Mouse (Mus musculus) c-Kit-negative CD71-positive TER-119-positive erythroid progenitor cells, embryonic 14.5 days (primary cell): Measurements from ENCODE around the gene Trim5.
A peak's percentile ranks its signal among the peaks of the same experiment; 100 is the strongest.
"Not testable (repeated sequence)": the region's sequence is repeated elsewhere in the genome, so short reads cannot be mapped to it uniquely, and the experiment has no call there.

Source experiments
- DNase-seq: peaks from one replicate; pipeline ENCODE4 v3.0.0-alpha.2; 2013; ENCODE audit warnings: low read depth, low spot score

Trim5 gene

DNA sequence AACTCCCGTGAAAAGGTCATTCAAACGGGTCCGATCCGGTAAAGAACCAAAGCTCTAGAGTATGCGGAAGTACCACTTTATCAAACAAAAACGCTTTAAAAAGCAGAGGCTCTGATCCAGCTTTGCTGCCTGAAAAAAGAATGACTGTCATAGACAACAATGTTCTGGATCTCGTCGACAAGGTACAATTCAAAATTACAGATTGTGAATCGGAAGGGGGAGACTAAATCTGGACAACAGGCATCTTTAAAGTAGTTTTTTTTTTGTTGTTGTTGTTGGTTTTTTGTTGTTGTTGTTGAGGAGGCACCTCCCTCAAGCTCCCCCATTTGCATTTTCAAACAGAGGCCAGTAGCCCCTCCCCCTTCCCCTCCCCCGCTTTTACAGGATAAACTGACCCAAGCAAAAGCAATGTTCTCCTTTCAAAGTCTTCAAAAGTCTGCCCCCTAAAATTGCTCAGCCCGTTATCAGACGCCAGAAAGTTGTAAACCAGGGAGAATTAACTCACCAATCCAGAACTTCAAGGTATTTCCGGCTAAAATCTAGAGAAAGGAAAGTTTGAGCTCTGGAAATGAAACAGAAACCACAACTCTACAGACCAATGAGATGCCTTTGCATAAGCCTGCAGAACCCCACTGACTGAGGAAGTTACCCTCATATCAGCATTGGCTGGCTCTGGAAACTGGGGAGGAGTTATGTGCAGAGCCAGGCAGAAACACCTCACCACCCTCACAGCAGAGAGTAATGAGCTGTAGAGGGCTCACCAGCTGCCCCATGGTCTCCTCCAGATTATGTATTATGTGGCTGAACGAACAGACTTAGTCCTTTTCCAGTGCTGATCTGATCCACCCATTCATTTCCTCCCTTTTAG is at the start of gene Trim5:
Gene Trim5 (minus strand): TSS at position 519 of the 868 bp plus-strand sequence.
- not testable (repeated sequence) for DNase-seq

DNA sequence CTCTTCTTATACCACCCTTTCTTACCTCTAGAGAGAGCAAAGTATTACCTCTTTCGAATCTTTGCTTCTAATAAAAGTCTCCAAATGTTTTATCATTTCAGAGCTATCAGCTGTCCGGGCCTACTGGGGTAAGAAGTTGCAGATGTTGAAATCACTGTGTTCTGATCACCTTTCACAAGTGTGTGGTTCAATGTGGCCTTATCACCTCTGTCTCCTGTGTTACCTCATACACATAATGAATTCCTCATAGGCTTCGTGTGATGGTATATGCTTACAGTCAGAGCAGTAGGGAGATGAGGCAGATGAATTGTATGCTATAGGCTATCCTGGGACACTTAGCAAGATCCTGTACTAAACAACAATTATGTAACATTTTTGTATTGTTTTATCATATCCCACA is 47.7 kb upstream of the Trim5 start:
- DNase-seq = not testable (repeated sequence)

DNA sequence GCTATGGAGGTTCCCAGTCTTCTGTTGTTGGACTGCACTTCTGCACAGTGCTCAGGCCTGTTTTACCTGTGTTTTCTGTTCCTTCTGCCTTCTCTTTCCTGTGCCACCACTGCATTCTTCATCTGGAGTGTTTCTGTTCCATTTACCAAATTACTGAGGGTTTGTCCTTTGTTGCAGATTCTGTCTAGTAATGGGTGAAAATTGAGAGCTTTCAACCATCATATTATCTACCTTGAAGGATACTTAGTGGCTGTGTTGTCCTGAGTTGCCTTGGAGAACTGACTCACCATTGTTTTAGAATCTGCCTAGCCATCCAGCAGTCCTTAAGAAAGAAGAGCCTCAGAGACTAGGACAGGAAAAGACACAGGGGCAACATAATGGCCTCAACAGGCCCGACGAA is 41.3 kb upstream of the Trim5 start, which contains the start of gene Trim34b:
Gene Trim34b (plus strand): TSS at position 301 of the 400 bp plus-strand sequence.
- DNase-seq = not testable (repeated sequence)

DNA sequence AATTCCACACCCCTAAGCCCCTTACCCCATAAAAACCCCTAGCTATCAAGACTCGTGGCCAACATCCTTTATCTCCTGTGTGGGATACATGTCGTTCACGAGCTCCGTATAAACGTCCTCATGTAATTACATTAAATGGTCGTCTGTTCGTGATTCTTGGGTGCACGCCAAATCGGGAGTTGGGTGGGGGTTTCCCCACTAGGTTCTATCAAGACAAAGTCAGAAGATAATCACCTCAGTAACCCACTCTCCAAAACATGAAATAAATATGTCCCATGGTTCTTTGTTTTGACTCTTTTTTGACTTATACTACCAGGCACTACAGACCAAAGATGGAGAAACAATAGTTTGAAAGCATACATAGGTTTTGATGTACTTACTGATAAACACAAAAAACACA is 34.1 kb upstream of the Trim5 start:
- DNase-seq = no peak

DNA sequence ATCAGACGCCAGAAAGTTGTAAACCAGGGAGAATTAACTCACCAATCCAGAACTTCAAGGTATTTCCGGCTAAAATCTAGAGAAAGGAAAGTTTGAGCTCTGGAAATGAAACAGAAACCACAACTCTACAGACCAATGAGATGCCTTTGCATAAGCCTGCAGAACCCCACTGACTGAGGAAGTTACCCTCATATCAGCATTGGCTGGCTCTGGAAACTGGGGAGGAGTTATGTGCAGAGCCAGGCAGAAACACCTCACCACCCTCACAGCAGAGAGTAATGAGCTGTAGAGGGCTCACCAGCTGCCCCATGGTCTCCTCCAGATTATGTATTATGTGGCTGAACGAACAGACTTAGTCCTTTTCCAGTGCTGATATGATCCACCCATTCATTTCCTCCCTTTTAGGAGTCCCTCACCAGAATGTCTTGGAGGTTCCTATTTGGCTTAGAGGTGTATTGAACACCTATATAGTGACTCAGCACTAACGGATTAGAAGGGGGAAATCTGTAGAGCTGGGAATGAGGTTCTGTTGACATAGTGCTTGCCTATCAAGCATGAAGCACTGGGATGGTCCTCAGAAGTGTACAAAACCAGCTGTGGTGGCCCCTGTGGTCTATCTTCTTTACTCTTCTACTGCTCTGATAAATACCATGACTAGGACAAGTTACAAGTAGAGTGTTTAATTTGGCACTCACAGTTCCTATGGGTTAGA is 27.6 kb upstream of the Trim5 start, which contains the start of gene Trim12a:
Gene Trim12a (minus strand): TSS at position 98 of the 712 bp plus-strand sequence.
- not testable (repeated sequence) for DNase-seq

DNA sequence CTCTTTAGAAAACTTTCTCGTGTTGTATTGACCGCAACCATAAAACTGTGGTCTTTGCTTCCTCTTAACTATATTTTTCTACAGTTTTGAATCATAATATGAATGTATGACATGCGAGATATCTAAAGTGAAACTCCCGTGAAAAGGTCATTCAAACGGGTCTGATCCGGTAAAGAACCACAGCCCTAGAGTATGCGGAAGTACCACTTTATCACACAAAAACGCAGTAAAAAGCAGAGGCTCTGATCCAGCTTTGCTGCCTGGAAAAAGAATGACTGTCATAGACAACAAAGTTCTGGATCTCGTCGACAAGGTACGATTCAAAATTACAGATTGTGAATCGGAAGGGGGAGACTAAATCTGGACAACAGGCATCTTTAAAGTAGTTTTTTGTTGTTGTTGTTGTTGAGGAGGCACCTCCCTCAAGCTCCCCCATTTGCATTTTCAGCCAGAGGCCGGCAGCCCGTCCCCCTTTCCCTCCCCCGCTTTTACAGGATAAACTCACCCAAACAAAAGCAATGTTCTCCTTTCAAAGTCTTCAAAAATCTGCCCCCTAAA is 27.0 kb upstream of the Trim5 start:
- DNase-seq = no peak

DNA sequence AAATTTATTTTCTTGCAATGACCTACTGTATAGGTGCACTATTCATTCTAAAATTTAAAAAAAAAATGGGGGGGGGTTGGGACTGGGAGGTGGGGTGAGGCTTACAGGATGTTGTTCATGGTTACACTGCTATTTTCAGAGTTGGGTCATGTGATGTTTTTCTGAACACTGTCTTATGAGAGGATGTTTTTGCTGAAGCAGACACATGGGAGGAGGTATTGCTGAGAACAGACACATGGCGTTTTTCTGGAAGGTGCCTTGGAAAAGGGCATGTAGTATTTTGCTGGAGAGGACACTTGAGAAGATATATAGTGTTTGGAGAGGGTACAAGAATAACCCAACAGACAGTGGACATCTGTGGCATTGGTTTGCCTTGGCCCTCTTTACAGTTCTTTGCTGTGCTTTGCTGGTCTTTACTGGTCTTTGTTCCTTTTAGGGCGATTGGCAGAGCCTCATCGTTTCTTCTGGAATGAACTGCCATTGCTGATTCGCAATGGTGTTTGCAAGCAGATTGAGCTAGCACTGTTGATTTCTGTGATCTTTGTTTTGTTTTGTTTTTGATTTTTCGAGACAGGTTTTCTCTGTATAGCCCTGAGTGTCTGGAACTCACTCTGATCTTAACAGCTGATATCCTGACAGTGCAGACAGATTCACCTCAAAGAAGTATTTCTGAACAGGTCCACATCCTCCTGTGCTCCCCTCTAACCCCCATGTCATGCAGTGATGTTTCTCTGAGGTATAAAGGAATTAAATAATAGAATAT is 3.9 kb upstream of the Trim5 start:
- no peak for DNase-seq

DNA sequence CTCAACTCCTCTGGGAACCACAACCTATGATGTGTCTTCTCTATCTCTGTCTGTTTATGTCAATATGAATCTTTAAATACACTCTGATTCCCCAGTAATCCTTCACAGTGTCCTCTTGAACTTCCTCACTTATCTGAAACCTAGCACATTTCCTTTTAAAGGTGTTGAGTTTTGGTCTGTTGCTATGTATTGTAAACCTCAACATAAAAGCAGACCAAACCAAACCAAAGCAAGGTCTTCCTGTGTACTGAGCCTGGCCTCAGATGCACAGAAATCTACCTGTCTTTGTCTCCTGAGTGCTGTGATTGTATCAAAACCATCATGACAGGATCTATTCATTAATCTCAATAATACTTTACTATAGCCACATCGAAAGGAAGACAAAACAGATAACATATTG is 2.7 kb upstream of the Trim5 start:
- DNase-seq = no peak

DNA sequence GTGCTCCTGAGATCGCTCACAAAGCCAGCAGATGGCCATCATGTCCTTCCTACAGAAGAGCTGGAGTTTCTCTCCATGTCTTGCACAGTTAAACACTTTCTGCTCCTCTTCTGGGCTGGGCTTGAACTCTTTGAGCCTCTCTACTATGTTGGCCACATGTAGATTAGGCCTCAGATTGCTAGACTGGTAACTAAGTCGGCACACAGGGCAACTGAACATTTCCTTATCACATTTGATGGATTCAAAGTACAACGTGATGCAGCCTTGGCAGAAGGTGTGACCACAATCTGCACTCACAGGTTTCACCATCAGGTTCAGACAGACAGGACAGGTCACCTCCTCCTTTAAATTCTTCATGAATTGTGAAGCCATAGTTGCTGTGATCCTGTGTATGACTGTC is 8.5 kb downstream of the Trim5 start:
- not testable (repeated sequence) for DNase-seq

DNA sequence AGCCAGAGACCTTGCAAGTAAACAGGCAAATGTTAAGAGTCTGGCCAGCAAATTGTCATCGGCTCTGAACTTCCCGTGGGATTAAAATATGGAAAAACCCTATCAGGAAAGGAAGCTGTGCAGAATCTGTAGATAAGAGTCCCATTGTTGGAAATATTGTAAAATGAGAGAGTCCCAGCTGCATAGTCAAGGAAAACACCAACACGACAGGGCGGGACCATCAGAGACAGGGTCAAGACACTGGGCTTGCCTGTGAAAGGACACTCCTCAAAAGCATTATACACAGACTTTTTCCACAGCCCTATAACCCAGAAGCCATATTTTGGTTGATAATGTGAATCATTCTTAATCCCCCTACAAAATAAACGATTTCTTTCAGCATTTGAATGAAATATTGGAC is 22.6 kb downstream of the Trim5 start:
- DNase-seq = not testable (repeated sequence)

DNA sequence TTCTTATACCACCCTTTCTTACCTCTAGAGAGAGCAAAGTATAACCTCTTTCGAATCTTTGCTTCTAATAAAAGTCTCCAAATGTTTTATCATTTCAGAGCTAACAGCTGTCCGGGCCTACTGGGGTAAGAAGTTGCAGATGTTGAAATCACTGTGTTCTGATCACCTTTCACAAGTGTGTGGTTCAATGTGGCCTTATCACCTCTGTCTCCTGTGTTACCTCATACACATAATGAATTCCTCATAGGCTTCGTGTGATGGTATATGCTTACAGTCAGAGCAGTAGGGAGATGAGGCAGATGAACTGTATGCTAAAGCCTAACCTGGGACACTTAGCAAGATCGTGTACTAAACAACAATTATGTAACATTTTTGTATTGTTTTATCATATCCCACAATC is 27.5 kb downstream of the Trim5 start:
- DNase-seq = not testable (repeated sequence)

DNA sequence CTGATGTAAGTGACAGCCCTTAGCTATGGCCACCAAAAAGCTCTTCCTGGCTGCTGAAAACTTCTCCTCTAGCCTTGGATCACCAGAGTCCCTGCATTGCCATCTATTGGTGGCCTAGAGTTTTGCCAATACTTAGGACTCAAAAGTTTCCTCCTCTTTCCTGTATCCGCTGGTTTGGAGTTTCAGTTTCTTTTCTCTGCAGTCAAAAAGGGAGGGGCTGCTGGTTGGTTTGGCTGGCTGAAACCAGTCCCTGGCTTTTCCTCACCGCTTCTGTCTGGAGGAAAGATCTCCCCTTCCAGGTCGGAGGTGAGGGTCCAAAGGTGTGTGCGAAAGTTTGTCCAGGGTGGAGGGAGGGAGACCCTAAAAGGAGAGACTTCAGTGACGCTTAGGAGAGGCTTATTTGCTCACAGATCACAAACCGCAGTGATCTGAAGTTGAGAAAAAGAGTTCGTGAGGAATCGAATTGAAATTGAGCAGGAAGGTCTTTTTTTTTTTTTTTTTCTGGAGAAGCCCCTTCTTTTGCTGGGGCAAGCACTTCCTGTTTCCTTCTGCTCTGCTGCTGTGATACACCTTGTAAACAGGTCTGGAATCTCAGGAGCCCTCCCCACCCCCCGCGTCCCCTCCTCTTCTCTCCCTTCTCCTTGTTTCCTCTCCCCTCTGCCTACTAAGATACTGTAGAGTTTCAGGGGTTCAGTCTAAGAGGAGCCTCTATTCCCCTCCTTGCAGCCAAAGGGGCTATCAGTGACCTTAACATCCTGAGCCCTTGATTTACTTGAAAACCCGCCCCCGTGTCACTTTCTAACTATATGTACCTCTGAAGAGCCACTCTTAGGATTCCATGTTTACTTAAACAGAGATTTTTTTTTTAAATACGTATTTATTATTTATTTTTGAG is 43.4 kb downstream of the Trim5 start, which contains the start of gene Trim34a:
Gene Trim34a (plus strand): TSS at position 171 of the 895 bp plus-strand sequence.
- DNase-seq = peak; percentile 15

DNA sequence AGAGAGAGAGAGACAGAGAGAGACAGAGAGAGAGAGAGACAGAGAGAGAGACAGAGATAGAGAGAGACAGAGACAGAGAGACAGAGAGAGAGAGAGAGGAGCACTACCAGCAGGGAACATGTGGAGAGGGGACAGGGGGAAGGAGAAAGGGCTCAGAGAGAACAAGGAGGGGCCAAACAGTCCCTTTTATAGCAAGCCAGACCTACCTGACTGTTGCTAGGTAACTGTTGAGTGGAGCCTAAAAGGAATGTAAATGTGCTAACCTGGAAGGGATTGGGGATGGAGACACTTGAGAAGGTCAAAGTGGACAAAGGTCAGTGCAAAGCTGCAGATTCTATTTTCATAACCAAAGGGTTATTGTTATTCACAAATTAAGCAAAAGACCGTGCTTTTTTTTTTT is 44.3 kb downstream of the Trim5 start:
- DNase-seq = no peak

DNA sequence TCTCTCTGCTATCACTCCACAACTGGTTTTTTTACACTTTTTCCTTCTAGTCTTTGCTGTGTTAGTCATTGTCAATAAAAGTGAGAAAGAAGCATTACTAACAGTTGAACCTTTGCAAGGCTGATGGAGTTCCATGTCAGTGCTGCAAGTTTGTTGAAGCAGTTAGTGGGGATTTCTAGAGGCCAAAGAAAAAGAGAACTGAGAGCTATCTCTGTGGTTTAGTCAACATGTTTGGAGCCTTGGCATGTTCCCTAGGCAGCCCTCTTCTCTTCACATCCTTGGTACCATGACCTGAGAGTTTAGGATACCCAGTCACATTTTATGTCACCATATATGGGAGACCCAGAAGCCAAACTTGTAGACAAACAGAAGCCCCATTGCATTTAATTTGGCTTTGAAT is 47.0 kb downstream of the Trim5 start:
- DNase-seq = no peak

DNA sequence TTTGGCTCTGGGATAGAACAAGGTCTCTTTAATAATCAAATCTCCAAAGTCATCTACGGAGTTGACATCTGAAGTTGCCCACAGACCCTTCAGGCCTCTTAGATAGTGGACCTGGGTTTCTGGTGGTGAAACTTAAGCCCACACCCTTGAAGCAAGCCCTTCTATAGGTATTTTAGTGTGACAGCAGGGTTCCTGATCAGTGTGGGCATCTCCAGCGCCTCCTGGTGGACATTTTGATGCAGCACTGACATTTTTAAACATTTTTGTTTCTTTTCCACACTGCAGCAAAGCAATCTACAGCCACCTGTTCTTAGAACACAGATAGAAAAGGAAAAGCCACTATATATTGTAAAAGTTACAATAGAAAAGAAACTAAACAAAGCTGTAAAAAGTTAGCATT is 56.7 kb downstream of the Trim5 start:
- DNase-seq = peak; percentile 19

DNA sequence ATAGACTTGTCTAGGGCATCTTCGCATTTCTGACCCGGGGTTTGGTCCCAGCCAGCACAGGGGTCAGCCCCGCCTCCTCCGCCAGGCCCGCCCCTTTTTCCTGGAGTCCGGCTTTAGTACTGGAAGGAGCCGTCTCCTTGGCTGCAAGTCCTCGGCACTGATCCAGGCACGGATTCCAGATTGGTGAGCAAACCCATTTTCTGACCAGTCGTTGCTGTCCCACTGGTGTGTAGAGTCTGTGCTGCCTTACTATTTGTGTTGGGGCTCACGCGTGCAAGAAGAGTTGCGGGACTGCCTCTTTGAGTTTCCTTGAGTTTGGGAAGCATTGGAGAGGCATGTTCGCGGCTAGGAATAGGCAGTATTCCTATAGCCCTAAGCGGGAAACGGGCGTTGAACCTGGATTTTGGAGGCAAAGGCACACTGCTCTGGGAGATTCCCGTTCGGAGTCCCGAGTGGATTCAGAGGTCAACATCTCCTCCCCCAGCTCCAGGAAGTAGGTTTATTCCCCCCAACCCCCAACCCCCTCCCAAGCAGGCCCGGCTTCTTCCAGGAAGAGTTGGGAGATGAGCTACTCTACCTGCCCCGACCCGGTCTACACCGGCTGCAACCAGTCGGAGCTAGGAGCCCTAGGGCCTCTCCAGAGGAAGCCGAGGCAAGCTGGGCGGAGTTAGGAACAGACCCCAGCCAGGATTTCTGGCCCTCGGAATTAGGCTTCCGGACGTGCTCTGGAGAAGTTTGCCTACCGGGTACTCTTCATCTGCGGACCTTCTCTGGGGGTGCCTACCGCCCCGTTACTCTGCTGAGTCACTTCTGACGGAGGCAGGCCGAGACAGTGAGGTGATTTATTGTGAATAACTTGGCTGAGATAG is 69.0 kb downstream of the Trim5 start, which contains the start of gene Trim6:
Gene Trim6 (plus strand): TSS at position 93 of the 869 bp plus-strand sequence.
- DNase-seq = no peak

DNA sequence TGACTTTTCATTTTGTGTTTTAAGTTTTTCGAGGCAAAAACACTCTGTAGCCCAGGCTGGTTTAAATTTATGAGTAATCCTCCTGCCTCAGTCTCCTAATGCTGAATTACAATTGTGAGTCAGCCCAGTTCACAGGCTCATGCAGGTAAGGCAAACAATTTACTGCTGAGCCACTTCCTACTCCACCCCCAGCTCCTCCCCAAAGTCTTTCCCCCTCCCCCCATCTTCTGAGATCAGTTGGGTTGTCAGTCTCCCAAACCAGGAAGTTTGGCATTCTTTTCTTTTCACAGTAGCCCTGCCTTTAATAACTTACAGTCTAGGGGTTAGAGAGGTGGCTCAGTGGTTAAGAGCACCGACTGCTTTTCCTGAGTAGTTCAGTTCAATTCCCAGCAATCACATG is 70.0 kb downstream of the Trim5 start:
- no peak for DNase-seq

DNA sequence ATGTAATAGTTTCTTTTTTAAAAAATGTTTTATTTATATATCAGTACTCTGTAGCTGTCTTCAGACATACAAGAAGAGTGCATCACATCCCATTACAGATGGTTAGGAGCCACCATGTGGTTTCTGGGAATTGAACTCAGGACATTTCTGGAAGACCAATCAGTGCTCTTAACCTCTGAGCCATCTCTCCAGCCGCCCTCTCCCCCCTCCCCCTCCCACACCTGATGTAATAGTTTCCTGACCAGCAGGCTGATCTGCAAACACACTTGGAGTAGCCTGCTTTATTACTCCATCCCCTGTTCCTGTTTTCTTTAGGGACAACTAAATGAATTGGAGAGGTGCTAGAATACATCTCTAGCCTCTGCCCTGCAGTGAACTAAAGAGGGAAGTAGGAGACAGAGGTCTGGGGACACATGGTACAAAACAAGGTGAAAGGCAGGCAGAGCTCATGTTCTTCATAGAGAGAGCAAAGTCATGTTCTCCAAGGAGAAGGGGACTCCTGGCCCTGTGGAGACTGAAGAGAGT is 71.8 kb downstream of the Trim5 start:
- DNase-seq = no peak
